Mouse (Mus musculus) layer of hippocampus, adult 18-20 months (tissue): Measurements from ENCODE around the gene Gfer. TPM values are rescaled to one million over a fixed set of nuclear protein-coding genes. Genes with fewer than 3 reads are reported as not detected.
"Not testable (repeated sequence)": the region's sequence is repeated elsewhere in the genome, so short reads cannot be mapped to it uniquely, and the experiment has no call there.

Experiments used
- DNase-seq, 2 experiments: peaks; one replicate each; pipeline ENCODE4 v3.0.0; 2022; ENCODE audit warnings: low spot score in 2 of 2
- total RNA-seq, 2 experiments: library from RNA; stranded (reverse); gene quantifications; 2 replicates each; pipeline ENCODE4 v1.2.3; 2021

The Gfer gene
- total RNA-seq, 2 experiments from 2014 or later, result 18.8 to 23.1 TPM

DNA sequence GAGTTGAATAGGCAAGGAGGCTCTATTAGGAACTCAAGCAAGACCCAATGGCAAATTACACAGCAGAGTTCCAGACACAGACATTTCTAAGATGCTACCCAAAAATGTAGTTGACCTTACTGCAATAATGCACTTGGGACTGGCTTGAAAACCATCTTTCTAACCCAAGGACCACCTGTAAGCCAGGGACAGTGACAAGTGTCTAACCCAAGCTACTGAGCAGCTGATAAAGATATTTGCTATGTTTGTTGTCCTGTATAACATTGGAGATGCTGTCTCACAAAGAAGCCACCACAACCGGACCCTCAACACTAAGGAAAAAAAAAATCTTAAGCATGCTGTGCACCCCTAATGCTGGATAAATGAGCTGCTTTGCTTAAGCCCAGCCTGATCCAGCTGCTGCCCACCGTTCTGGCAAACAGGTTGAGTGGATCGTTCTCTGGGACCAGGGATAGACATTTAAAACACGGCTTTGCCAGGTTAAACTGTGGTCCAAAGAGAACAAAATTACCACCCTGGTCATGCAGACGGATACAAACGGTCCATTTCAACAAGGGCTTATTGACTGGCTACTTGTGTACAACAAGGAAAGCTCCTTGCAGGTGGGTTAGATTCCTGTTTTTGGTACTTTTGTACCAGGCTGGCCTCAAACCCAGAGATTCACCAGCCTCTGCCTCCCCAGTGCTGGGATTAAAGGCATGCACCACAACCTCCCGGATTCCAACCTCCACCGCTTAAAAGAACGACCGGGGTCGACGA lies 27.3 kb upstream of the Gfer start:
- no peak for DNase-seq

DNA sequence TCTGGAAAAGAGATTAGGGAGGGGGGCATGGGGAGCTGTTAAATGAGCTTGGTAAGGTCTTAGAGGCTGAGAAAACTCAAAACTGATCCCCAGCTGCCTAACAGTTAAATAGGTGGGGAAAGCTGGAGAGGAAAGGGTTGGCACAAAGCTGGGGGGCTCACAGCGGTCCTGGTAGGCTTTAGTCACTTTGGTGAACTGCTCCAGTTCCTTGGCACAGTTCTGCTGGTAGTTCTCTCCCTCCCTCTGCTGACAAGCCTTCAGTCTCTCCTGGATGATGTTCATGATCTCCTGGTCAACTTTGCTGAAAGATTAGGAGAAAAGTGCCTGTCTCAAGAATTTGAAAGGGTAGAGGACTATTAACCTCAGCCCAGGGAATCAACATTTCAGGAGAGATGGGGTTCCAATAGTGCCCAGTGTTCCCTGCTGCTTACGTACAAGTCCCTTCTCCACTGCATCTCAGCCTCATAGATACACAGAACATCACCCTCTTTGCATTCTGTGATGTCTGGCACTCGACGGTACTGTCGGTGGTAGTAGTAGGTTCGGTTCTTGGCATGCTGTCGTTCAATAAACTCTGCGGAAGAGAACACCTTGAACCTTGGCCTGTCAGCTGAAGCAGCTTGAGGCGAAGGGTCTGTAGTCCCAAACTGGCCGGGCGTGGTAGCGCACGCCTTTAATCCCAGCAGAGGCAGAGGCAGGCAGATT lies 26.4 kb upstream of the Gfer start:
- DNase-seq, result no peak

DNA sequence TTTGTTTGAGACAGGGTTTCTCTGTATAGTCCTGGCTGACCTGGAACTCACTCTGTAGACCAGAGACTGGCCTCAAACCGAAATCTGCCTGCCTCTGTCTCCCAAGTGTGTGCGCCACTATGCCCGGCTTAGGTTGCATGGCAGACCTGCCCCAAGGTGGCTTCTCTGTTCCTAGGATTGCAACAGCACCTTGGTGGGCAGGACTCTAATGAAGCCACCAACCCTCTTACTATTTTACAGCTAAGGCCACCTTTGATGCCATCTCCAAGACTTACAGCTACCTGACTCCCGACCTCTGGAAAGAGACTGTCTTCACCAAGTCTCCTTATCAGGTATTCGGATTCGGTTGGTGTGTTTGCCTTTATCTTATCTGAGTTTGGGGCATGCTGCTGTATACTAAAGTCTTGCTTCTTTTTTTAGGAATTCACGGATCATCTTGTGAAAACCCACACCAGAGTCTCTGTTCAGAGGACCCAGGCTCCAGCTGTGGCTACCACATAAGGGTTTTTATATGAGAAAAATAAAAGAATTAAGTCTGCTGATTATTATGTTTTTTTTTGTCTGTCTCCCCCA lies 25.5 kb upstream of the Gfer start:
- not testable (repeated sequence) for DNase-seq

DNA sequence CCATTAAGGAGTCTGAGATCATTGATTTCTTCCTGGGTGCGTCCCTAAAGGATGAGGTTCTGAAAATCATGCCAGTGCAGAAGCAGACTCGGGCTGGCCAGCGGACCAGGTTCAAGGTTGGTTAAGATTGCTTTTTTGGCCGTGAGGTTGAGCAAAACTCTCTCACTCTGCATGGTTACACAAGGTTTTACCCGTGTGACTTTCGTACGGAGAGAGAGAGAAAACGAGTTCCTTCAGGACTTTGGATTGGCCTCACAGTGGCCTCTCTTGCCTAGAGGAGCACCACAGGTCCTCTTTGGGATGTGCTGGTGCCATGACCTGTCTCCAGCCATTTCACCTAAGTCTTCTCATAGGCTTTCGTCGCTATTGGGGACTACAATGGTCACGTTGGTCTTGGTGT lies 24.7 kb upstream of the Gfer start:
- not testable (repeated sequence) for DNase-seq

DNA sequence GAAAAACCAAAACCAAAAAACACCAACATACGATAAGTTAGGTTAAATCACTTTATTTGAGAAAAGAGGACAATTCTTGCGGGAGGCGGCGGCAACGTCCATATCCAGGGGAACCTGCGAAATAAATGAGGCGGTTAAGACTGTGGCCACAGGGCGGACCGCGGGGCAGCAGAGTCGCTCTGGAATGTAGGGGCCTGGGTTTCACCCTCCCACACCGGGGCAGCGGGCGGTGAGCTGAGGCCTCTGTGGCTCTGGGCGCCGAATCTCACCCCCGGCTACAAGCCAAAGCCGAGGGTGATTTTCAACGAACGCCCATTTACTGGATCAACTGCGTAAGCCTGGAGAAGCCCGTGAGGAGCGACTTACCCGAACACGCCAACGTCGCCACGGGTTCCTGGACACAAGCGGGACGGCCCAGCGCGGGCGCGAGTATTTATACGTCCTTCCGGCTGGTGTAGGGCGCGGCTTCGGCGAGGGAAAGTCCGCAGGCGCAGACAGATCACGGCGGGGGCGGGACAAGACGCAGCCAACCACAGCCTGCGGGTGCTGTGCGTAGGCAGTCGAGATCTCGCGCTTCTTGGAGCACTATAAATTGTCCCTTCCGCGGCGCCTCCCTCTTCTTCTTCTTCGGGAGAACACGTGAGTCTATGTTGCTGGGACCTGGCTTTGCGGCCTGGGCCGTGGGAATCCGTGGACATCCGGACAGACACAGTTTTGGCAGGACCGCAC lies 23.7 kb upstream of the Gfer start:
- peak; percentile 97 to 99 for DNase-seq

DNA sequence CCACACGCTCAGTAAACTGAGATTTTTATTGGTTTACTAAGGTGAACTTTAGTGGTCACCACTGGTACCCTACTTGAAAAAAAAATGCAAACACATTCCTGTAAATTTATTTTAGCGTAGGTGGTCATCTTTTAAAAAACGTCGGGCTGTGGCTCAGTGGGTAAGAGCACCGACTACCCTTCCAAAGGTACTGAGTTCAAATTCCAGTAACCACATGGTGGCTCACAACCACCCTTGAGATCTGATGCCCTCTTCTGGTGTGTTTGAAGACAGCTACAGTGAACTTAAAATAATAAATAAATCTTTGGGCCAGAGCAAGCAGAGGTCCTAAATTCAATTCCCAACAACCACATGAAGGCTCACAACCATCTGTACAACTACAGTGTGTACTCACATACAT lies 23.0 kb upstream of the Gfer start:
- not testable (repeated sequence) for DNase-seq

DNA sequence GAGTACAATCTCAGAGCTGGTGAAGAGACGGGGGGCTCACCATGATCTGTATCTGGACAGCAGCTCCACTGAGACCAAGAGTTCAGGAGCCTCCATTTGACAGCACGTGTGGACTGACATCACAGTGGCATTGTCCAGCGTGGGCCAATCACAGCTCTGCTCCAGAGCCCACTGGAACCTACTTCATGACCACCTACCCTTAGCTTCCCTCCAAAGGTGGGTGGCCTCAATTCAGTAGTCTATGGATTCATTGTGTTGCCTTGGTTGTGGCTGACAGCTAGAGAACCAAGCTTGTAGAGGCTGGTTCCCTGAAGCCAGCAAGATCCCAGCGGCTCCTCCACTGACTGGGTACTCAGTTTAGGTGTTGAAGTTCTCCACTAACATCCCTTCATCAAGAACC lies 22.0 kb upstream of the Gfer start, which contains the start of the genes Rnf151 and Rps2:
Gene Rnf151, minus strand, starts transcription at position 121 of the 400 bp plus-strand sequence.
Gene Rps2, plus strand, starts transcription at position 174 of the 400 bp plus-strand sequence.
- no peak for DNase-seq

DNA sequence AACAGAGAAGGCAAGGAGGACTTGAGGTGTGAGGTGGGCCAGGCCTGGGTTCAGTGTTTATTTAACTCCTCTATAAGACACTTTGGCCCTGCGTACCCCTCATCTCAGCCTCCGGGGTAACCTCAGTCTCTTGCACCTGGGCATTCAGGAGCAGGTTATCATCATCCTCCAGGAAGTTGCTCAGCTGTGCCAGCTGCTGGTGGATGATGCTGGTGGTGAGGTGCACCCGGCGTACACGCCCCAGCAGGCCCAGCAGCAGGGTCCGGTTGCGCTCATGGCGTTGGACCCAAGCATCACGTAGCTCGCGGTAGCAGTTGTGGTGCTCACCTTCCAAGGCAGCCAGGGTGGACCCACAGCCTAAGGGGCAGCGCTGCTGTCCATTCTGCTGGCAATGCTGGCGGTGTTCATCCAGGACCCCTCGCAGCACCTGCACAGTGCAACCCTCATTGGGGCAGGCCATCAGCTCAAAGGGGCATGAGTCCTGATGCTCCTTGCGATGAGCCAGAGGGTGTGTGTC lies 20.3 kb upstream of the Gfer start:
- DNase-seq, result no peak

DNA sequence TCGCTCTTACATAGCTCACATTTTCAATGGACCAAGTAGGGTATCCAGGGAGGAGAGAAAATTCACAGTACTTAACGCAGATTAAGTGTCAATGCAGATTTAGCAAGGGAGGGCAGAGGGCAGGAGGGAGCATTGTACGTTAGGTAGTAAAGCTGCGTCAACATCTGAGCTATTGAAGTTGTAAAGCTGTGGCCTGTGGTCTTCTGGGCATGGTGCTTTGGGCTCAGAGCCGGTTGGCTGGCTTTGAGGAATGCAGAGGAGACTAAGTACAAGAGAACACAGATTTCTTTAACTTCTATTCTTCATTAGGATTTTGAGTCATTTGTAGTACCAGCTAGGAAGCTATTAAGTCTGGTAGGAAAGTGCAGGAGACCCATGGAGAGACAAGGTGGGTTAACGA lies 19.6 kb upstream of the Gfer start:
- DNase-seq, result no peak

DNA sequence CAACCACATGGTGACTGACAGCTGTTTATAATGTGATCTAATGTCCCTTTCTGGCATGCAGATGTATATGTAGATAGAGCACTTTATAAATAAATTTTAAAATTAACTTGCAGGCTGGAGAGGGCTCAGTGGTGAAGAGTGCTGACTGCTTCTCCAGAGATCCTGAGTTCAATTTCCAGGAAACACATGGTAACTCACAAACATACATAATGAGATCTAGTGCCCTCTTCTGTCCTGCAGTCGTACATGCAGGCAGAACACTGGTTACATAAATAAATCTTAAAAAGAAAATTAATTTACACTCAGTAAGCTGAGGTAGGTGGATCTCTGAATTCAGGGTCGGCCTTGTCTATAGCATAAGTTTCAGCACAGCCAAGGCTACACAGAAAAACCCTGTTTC lies 12.7 kb upstream of the Gfer start:
- DNase-seq, result no peak

DNA sequence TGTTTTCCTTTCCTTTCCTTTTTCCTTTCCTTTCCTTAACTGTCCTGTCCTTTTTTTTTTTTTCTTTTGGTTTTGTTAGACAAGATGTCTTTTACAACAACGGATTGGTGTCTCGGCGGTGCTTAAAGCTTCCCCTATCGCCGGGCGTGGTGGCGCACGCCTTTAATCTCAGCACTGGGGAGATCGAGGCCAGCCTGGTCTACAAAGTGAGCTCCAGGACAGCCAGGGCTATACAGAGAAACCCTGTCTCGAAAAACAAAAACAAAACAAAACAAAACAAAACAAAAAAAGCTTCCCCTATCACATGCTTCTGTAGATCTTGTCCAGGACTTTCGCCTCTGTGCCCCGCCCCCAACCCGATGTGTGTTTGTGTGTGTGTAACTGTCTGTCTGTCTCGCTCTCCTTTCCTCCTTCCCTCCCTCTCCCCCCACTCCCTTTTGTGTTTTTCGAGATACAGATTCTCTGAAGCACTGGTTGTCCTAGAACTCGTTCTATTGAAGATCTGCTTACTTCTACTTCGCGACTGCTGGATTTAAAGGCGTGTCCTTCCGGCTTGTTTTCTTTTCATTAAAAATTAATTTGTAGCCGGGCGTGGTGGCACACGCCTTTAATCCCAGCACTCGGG lies 12.0 kb upstream of the Gfer start:
- DNase-seq, result no peak

DNA sequence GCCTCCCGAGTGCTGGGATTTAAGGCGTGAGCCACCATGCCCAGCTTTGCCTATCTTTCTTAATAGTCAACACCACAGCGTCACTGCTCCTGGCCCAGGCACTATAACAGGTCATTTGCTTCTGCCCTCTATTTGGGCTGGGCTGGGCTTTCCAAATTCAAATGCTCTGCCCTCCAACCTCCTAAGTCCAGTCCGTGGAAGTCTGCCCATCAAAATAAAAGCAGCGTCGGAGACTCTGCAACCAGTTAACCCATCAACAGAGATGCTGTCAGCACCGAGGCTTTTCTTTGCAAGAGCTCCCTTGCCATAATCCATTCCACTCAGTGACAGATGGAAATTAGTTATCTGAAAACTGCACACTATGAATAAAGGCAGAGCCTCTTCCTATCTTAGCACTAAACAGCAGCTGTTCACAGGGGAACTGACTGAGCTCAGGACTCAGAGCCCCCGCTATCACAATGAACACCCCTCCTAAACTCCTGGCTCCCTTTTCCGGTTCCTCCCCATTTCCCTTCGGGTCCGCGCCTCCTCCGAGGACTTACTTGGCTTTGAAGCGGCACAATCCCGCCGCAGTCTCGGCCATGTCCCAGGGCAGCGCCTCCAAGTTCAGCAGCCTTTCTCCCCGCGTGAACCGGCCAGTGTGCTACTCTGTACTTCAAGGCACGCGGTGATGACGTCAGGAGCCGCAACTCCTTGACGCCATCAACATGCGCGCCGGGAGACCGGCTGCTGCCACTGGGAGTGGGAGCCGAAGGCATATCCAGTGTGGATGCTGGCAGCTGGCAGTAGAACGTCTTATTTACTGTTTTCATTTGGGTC lies 11.2 kb upstream of the Gfer start, which contains the start of gene Tbl3:
Gene Tbl3, minus strand, starts transcription at position 679 of the 819 bp plus-strand sequence.
- DNase-seq, result peak; percentile 92 to 97

DNA sequence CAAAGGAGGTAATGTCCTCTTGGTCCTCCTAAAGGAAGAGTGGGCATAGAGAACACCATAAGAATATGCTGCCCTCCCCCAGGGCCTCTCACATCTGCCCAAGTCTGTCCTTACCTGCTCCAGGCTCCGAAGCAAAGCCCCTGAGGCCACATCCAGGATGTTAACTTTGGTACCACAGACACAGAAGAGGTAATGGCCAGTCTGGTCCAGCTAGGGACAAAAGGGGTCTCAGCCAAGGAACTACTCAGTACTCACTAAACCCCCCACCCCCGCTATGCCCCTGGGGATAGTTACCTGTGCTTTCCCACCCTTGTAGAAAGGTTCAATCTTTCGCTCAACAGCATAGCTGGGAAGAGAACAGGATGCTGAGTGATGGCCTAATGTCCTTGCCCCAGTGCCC lies 9.9 kb upstream of the Gfer start:
- DNase-seq, result no peak

DNA sequence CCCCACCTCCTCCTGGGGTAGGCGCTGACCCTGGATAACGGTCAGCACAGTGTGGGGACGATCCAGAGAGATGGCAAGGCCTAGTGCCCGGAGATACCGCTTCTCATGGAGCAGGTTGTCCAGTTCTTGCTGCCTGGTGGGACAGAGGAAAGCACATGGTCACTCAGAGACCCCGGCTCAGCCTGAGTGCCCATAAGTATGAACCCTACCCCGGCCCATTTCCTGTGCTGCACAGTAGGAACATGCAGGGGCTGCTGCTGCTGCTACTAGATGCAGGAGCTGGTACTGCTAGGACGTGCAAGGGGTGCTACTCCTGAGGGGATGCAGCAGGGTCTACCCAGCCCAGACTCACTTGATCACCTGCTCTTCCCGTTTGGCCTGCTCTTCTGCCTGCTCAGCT lies 5.3 kb upstream of the Gfer start:
- no peak for DNase-seq

DNA sequence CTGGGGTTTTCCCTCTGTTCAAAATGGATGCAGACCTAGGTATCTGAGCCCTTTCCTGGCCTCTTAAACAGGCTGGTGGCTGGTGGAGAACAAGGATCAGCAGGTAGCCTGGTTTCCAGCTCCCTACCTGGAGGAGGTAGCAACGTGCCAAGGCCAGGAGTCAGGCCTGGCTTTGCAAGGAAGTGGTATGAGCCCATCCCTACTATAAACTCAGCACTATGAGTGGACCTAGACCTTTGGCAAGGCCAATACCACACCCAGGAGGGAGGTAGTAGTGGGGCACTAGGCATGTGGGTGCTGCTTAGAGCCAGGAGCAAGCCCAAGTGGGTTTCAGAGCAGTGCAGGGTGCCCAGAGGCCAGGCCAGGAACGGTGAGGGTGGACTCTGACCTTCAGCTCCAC lies 3.5 kb upstream of the Gfer start:
- no peak for DNase-seq

DNA sequence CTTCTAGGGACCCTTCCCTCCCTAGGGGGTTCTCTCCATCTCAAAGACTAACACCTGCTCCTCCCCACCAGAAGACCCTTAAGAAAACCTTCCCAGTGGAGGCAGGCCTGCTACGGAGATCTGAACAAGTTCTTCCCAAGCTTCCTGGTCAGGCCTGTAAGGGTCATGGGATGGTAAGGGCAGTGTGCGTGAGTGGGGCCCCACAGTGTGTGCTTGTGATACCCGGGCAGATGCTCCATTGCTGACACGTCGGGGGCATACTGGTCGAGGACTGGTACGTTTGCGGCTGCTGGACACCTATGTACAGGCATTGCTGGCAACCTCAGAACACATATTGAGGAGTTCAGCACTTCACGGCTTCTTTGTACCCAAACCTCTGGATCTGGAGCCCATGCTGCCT lies 2.8 kb upstream of the Gfer start:
- no peak for DNase-seq

DNA sequence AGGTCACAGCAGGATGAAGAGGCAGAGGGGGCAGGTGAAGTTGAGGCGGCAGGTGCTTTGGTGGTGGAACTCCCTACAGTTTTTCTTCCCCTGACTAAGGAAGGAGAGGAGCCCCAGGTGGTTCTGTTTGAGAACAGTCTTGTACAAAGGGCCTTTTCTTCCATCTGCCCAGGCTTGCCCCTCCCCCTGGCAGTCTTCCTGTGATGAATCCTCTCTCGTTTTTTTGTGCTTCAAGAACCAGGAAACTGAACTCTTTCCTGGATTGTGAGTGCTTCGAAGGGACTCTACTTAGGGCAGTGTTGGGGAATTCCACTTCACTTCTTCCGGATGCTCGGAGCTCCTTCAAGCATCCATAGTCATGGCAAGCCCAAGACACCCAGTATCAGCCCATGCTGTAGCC lies 2.0 kb upstream of the Gfer start:
- DNase-seq, result no peak

DNA sequence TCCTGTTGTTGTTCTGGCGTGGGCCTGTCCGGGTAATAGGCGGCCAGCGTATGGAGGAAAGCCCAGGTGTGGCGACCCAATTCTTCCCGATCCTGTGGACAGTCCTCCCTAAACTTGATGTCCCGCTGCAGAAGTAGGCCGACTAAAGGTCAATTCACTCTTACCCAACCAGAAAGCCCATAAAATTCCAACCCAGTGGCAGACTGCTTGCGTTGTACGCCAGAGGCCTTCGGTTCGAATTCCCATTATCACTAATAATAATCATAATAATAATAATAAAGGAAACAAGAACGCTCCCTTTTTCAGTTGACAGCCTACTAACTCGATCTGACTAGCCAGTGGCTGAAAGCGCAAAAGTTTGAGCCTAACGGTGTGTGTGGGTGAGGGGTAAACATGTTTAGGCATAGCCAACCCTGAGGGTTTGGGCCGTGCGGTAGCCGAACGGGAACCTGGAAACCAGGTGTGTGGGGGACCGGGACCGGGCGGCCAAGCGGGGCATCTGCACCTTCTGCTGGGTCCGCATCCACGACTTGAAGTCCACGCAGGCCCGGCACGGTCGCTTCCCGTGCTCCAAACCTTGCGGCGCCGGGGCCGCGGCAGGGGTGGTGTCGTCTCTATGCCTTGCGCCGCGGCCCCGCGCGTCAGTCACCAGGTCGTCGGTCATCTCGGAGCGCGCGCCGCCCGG lies 488 bp downstream of the Gfer start:
- no peak for DNase-seq

DNA sequence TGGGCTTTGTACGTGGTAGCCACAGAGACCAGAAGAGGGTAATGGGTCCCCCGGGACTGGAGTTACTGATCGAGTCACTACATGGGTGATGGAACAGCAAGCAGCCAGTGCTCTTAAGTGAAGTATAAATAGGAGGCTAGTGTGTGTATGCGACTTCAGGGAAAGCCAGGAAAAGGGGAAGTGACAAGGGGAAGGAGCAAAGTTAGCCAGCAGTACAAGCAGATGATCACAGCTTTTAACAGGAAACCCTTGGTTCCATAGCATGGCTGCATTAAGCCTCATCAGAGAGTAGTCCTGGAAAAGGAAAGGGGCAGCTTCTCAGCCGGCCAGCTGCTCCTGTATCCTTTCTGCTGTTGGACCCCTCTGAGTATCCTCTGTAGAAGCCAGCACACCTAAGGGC lies 3.6 kb downstream of the Gfer start:
- DNase-seq, result no peak
